Mouse (Mus musculus) embryonic facial prominence, embryonic 12.5 days (tissue): ENCODE results near the gene Trmt112. TPM values are rescaled to one million over a fixed set of nuclear protein-coding genes. Genes with fewer than 3 reads are reported as not detected.
A peak's percentile ranks its signal among the peaks of the same experiment; 100 is the strongest.

Experiments
- ATAC-seq: fragments of 200-750 bp; cut with Nextera tagmentation; 2 replicates; pipeline ENCODE4 v1.8.0; 2017; ENCODE audit not compliant: insufficient number of reproducible peaks, insufficient read depth, low FRiP score, low TSS enrichment
- H3K27ac ChIP-seq: fragments of 300-500 bp; sonication (generic); 2 replicates; pipeline ENCODE4 v1.5.1; 2016; ENCODE audit warnings: mild to moderate bottlenecking
- H3K27me3 ChIP-seq: fragments of 300-500 bp; sonication (generic); 2 replicates; pipeline ENCODE4 v1.6.1; 2016; ENCODE audit warnings: mild to moderate bottlenecking, moderate library complexity
- H3K36me3 ChIP-seq: fragments of 300-500 bp; sonication (generic); 2 replicates; pipeline ENCODE4 v1.6.1; 2016; ENCODE audit warnings: mild to moderate bottlenecking
- H3K4me1 ChIP-seq: fragments of 300-500 bp; sonication (generic); 2 replicates; pipeline ENCODE4 v1.6.1; 2016
- H3K4me2 ChIP-seq: fragments of 300-500 bp; sonication (generic); replicated peaks from 2 replicates; pipeline ENCODE4 v1.6.1; 2016; ENCODE audit warnings: mild to moderate bottlenecking, moderate library complexity
- H3K4me3 ChIP-seq: fragments of 300-500 bp; sonication (generic); 2 replicates; pipeline ENCODE4 v1.5.1; 2016; ENCODE audit warnings: mild to moderate bottlenecking
- H3K9ac ChIP-seq: fragments of 300-500 bp; sonication (generic); 2 replicates; pipeline ENCODE4 v1.6.1; 2016; ENCODE audit warnings: mild to moderate bottlenecking, moderate library complexity
- H3K9me3 ChIP-seq: fragments of 300-500 bp; sonication (generic); 2 replicates; pipeline ENCODE4 v1.6.1; 2016; ENCODE audit warnings: mild to moderate bottlenecking, moderate library complexity
- WGBS: fragments of 180-500 bp; shearing (Covaris S2); methylation state at CpG from one replicate; pipeline ENCODE4 v1.1.7; 2016; 5-methylcytosine and 5-hydroxymethylcytosine counted together
- polyA plus RNA-seq: library from polyadenylated mRNA; unstranded; fragments of >200 nt; fragmentation: Nextera tagmentation; extraction: Ambion mirVana; gene quantifications from 2 replicates; pipeline ENCODE4 v1.2.1, GENCODE M21; 2016

Trmt112 gene
- polyA plus RNA-seq, 1 experiment from 2014 or later: 142 TPM

DNA sequence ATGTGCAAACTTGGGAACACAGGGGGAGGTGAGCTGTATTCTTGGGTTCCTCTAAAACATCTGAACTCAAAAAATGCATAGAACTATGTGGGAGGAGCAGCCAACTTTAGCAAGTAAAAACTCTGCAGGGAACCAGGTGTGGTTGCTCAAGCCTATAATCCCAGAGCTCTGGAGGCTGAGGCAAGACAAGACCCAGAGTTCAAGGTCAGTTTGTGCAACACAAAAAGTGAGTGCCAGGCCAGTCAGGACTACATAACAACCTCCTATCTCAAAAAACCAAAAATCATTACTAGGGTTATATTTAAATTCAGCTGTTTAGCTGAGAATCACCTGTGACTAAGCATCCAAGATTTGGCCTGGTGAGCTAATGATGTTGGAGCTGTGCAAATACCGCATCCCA lies 22.5 kb downstream of the Trmt112 start:
- 38% methylated on average over 1 of the region's 1 CpGs for WGBS
- H3K27ac ChIP-seq: no peak overlapping the region
- H3K27me3 ChIP-seq: peaks cover 90% of the 10 kb centered on the region
- H3K9ac ChIP-seq: no peak overlapping the region
- H3K4me2 ChIP-seq: no peak overlapping the region
- no peaks in the 10 kb centered on the region for H3K36me3 ChIP-seq
- H3K4me1 ChIP-seq: peaks cover 8% of the 10 kb centered on the region
- no peaks in the 10 kb centered on the region for H3K9me3 ChIP-seq
- ATAC-seq: no peak
- H3K4me3 ChIP-seq: no peak overlapping the region

DNA sequence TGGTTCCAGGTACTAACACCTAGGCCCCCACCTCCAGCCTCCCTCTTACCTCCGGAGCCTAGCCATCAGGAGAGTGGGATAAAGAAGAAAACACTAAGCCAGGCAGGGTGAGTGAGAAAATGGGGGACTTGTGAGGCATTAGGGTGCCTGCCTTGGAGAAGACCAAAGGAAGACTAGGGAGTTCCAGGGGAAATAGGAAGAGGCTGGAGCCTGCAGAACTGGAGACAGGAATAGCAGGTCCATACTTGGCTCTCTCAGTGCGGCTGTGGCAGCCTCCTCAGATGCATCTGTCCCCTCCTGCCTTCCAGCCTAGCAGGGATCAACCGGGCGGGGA lies 23.6 kb downstream of the Trmt112 start:
- Histone ChIP-seq H3K4me1 (peaks cover 8% of the 10 kb centered on the region), H3K4me3 (peak overlapping the region; percentile 37), H3K9me3 (no peaks in the 10 kb centered on the region), H3K27me3 (peaks cover 79% of the 10 kb centered on the region), H3K9ac (no peak overlapping the region; the same call in 1 of the 2 replicates), H3K27ac (no peak overlapping the region), H3K36me3 (no peaks in the 10 kb centered on the region), H3K4me2 (peak overlapping the region; percentile 60; the same call in 1 of the 2 replicates)
- ATAC-seq: no peak
- 12% methylated on average over 4 of the region's 4 CpGs for WGBS

- Histone ChIP-seq H3K4me2 (peak overlapping the region; percentile 60), H3K4me3 (peak overlapping the region; percentile 37), H3K9ac (peak overlapping the region; percentile 2; the same call in 1 of the 2 replicates), H3K27ac (no peak overlapping the region), H3K4me1 (peaks cover 8% of the 10 kb centered on the region), H3K9me3 (no peaks in the 10 kb centered on the region), H3K27me3 (peaks cover 74% of the 10 kb centered on the region), H3K36me3 (no peaks in the 10 kb centered on the region)
- 4% methylated on average over 58 of the region's 58 CpGs for WGBS
- ATAC-seq: no peak
Measured at GRCm38 (mm10) chr19:6933436-6934194, 24.1 kb downstream of the Trmt112 start.

- Histone ChIP-seq H3K36me3 (no peaks in the 10 kb centered on the region), H3K4me1 (peaks cover 8% of the 10 kb centered on the region), H3K4me2 (peak within 1 kb of the TSS; percentile 60), H3K27me3 (peaks cover 66% of the 10 kb centered on the region), H3K4me3 (peak within 1 kb of the TSS; percentile 37), H3K9ac (peak within 1 kb of the TSS; percentile 2; the same call in 1 of the 2 replicates), H3K9me3 (no peaks in the 10 kb centered on the region), H3K27ac (no peak within 1 kb of the TSS)
- WGBS: 11% methylated on average over 23 of the region's 23 CpGs
- ATAC-seq: no peak
Measured at GRCm38 (mm10) chr19:6934195-6934977, 24.9 kb downstream of the Trmt112 start, which contains the start of gene Kcnk4. Gene Kcnk4, minus strand, starts transcription at chr19:6934515.

GRCm38 (mm10) chr19:6936299-6936698 lies 26.8 kb downstream of the Trmt112 start:
- ATAC-seq: no peak
- Histone ChIP-seq H3K36me3 (no peaks in the 10 kb centered on the region), H3K9me3 (no peaks in the 10 kb centered on the region), H3K4me1 (peaks cover 18% of the 10 kb centered on the region), H3K27ac (no peak overlapping the region), H3K4me2 (no peak overlapping the region), H3K9ac (no peak overlapping the region), H3K27me3 (peaks cover 50% of the 10 kb centered on the region), H3K4me3 (no peak overlapping the region)
- 22% methylated on average over 3 of the region's 3 CpGs for WGBS

- Histone ChIP-seq H3K9ac (no peak overlapping the region), H3K9me3 (no peaks in the 10 kb centered on the region), H3K4me1 (peaks cover 21% of the 10 kb centered on the region), H3K4me3 (no peak overlapping the region), H3K36me3 (no peaks in the 10 kb centered on the region), H3K27ac (no peak overlapping the region), H3K27me3 (peaks cover 35% of the 10 kb centered on the region), H3K4me2 (no peak overlapping the region)
- ATAC-seq: no peak
- WGBS: 76% methylated on average over 16 of the region's 16 CpGs
Measured at GRCm38 (mm10) chr19:6937541-6938465, 28.3 kb downstream of the Trmt112 start.

DNA sequence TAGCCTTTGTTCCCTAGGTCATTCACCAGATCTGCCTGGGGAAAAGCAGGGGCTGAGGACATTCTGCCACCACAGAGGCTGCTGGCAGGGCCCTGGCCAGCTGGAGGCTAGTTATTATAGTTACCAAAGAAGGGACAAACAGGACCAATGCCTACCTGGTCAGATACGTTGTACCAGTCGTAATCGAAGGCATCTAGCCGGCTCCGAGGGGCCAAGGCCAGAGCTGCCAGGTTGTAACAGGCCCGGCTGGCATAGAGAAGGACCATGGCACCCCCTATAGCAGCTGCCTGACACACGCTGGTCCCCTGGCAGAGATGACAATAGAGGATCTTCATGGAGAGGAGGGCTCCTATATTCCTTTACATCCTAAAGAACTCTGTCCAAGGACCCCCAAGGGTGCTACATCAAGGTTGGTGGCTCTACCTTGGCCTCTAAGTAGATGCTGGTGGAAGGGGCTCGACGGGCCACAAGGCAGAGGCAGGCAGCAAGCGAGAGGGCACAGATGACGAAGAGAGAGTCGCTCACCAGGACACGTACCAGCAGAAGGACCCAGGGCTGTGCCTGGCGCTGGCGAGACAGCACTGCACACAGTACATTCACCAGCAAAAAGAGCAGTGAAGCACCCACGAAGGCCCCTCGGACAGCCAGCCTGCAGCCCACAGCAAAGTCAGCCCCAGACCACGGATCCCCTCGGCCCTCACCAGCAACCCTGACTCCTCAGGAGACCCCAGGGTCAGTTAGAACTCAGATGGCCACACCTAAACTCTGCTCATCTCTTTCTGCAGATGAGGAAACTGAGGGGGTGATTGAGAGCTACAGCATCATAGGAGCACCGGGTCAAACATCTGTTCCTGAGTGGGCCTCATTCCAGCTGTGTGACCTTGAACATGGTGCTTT lies 29.9 kb downstream of the Trmt112 start:
- peaks cover 16% of the 10 kb centered on the region for H3K4me1 ChIP-seq
- H3K27ac ChIP-seq: no peak overlapping the region
- peak overlapping the region; percentile 24; the same call in 1 of the 2 replicates for H3K9ac ChIP-seq
- H3K9me3 ChIP-seq: no peaks in the 10 kb centered on the region
- no peak for ATAC-seq
- H3K27me3 ChIP-seq: peaks cover 19% of the 10 kb centered on the region
- no peaks in the 10 kb centered on the region for H3K36me3 ChIP-seq
- no peak overlapping the region for H3K4me3 ChIP-seq
- 89% methylated on average over 20 of the region's 20 CpGs for WGBS
- H3K4me2 ChIP-seq: no peak overlapping the region

GRCm38 (mm10) chr19:6940396-6941351 lies 31.2 kb downstream of the Trmt112 start:
- Histone ChIP-seq H3K4me2 (peak overlapping the region; percentile 95), H3K9me3 (no peaks in the 10 kb centered on the region), H3K27ac (no peak overlapping the region), H3K27me3 (peaks cover 7% of the 10 kb centered on the region), H3K9ac (peak overlapping the region; percentile 88), H3K4me1 (peaks cover 16% of the 10 kb centered on the region), H3K36me3 (peaks cover 2% of the 10 kb centered on the region; the same call in 1 of the 2 replicates), H3K4me3 (peak overlapping the region; percentile 69)
- no peak; the same call in 1 of the 2 replicates for ATAC-seq
- 22% methylated on average over 27 of the region's 29 CpGs for WGBS

DNA sequence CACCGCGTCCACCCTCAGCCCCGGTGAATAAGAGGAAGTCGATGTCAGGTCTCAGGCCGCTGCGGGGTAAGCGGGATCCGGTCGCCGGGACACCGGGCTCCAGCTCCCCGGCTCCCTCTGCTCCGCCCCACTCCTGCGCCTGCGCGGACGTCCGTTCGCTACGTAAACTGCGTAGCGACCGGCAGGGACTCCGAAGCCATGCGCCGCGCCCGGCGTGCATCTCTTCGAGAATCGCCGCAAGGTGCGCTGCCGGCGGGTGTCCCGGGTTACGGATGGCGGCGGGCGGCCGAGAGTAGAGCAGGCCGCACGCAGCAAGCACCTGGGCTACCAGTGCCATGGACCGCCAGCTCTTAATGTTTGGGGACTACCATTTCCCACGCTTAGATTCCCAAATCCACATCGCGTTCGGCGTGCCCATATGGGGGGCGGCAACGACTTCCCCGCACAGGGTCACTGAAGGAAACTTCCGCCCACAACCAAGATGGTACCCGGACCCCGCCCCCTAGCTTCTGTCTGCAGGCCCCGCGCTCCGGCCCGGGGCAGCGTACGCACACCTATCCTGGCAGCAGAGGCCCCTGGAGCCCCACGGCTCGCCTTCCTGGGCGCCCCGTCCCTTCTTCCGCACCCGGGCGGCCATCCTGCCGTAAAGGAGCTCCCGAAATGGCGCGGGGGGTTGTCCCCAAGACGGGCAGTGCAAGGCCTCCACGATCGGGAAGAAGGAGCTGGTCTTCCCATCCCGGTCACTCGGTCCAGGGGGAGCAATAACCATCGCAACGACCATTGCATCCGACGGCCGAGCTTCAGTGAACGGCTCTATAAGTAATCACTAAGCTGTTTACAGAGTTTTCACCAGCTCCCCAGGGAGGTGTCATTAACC lies 32.1 kb downstream of the Trmt112 start, which contains the start of gene Bad:
Bad (plus strand) TSS at position 490 of the 877 bp plus-strand sequence.
- peak within 1 kb of the TSS; percentile 95 for H3K4me2 ChIP-seq
- no peaks in the 10 kb centered on the region for H3K9me3 ChIP-seq
- H3K4me1 ChIP-seq: peaks cover 16% of the 10 kb centered on the region
- H3K27me3 ChIP-seq: no peaks in the 10 kb centered on the region
- H3K4me3 ChIP-seq: peak within 1 kb of the TSS; percentile 69
- H3K27ac ChIP-seq: peak within 1 kb of the TSS; percentile 89
- peak; percentile 75 for ATAC-seq
- peak within 1 kb of the TSS; percentile 88 for H3K9ac ChIP-seq
- peaks cover 8% of the 10 kb centered on the region; the same call in 1 of the 2 replicates for H3K36me3 ChIP-seq
- under 1% methylated on average over 83 of the region's 83 CpGs for WGBS
